Mouse (Mus musculus): ENCODE results near the gene Prm1. TPM values are rescaled to one million over a fixed set of nuclear protein-coding genes. Genes with fewer than 3 reads are reported as not detected.

Gene Prm1
- polyA plus RNA-seq, 1 experiment from 2014 or later: 0.36 TPM

GRCm38 (mm10) chr16:10777579-10778160, 28.0 kb downstream of the Prm1 start:
- no peak for ATAC-seq (ENCODE audit: borderline replicate concordance, extremely low read depth, low FRiP score, low TSS enrichment)
- no peak overlapping the region for H3K4me2 ChIP-seq
- H3K27me3 ChIP-seq: no peaks in the 10 kb centered on the region
- H3K36me3 ChIP-seq: no peaks in the 10 kb centered on the region
- H3K9me3 ChIP-seq: no peaks in the 10 kb centered on the region
- H3K4me3 ChIP-seq: no peak overlapping the region
- no peak overlapping the region for H3K27ac ChIP-seq
- peaks cover 26% of the 10 kb centered on the region for H3K4me1 ChIP-seq
- H3K9ac ChIP-seq: no peak overlapping the region
- WGBS: 59% methylated on average over 5 of the region's 5 CpGs

GRCm38 (mm10) chr16:10776322-10776721, 29.3 kb downstream of the Prm1 start:
- H3K4me3 ChIP-seq: no peak overlapping the region
- H3K27me3 ChIP-seq: no peaks in the 10 kb centered on the region
- whole genome bisulfite sequencing: 33% methylated on average over 7 of the region's 7 CpGs
- no peak overlapping the region for H3K27ac ChIP-seq
- no peak overlapping the region for H3K4me2 ChIP-seq
- peaks cover 14% of the 10 kb centered on the region for H3K4me1 ChIP-seq
- no peaks in the 10 kb centered on the region for H3K36me3 ChIP-seq
- no peak overlapping the region for H3K9ac ChIP-seq
- no peaks in the 10 kb centered on the region for H3K9me3 ChIP-seq
- no peak for ATAC-seq (ENCODE audit: borderline replicate concordance, extremely low read depth, low FRiP score, low TSS enrichment)

- H3K27ac ChIP-seq: no peak overlapping the region
- H3K9ac ChIP-seq: no peak overlapping the region
- no peaks in the 10 kb centered on the region for H3K36me3 ChIP-seq
- no peaks in the 10 kb centered on the region for H3K27me3 ChIP-seq
- WGBS: 43% methylated on average over 4 of the region's 4 CpGs
- no peak for ATAC-seq (ENCODE audit: borderline replicate concordance, extremely low read depth, low FRiP score, low TSS enrichment)
- H3K4me1 ChIP-seq: peaks cover 7% of the 10 kb centered on the region; the same call in 1 of the 2 replicates
- H3K9me3 ChIP-seq: no peaks in the 10 kb centered on the region
- H3K4me3 ChIP-seq: no peak overlapping the region
- no peak overlapping the region for H3K4me2 ChIP-seq
Measured at GRCm38 (mm10) chr16:10774726-10775125, 30.9 kb downstream of the Prm1 start.

GRCm38 (mm10) chr16:10773543-10773942, 32.1 kb downstream of the Prm1 start:
- 73% methylated on average over 8 of the region's 8 CpGs for WGBS
- H3K9ac ChIP-seq: no peak overlapping the region
- no peak overlapping the region for H3K27ac ChIP-seq
- H3K4me2 ChIP-seq: no peak overlapping the region
- H3K4me1 ChIP-seq: peaks cover 10% of the 10 kb centered on the region; the same call in 1 of the 2 replicates
- ATAC-seq (ENCODE audit: borderline replicate concordance, extremely low read depth, low FRiP score, low TSS enrichment): no peak
- H3K4me3 ChIP-seq: no peak overlapping the region
- no peaks in the 10 kb centered on the region; the same call in 1 of the 2 replicates for H3K27me3 ChIP-seq
- H3K9me3 ChIP-seq: no peaks in the 10 kb centered on the region
- H3K36me3 ChIP-seq: no peaks in the 10 kb centered on the region

- no peak overlapping the region for H3K27ac ChIP-seq
- no peak overlapping the region for H3K4me2 ChIP-seq
- H3K4me1 ChIP-seq: peaks cover 10% of the 10 kb centered on the region; the same call in 1 of the 2 replicates
- WGBS: 63% methylated on average over 19 of the region's 19 CpGs
- no peak overlapping the region for H3K9ac ChIP-seq
- H3K36me3 ChIP-seq: no peaks in the 10 kb centered on the region
- H3K4me3 ChIP-seq: no peak overlapping the region
- no peak for ATAC-seq (ENCODE audit: borderline replicate concordance, extremely low read depth, low FRiP score, low TSS enrichment)
- H3K27me3 ChIP-seq: no peaks in the 10 kb centered on the region; the same call in 1 of the 2 replicates
- no peaks in the 10 kb centered on the region for H3K9me3 ChIP-seq
Measured at GRCm38 (mm10) chr16:10771769-10772510, 33.7 kb downstream of the Prm1 start.

- peaks cover 10% of the 10 kb centered on the region; the same call in 1 of the 2 replicates for H3K4me1 ChIP-seq
- no peak overlapping the region for H3K4me3 ChIP-seq
- no peaks in the 10 kb centered on the region for H3K9me3 ChIP-seq
- H3K27me3 ChIP-seq: no peaks in the 10 kb centered on the region; the same call in 1 of the 2 replicates
- H3K27ac ChIP-seq: no peak overlapping the region
- H3K9ac ChIP-seq: no peak overlapping the region
- WGBS: 44% methylated on average over 4 of the region's 4 CpGs
- ATAC-seq (ENCODE audit: borderline replicate concordance, extremely low read depth, low FRiP score, low TSS enrichment): no peak
- no peak overlapping the region for H3K4me2 ChIP-seq
- no peaks in the 10 kb centered on the region for H3K36me3 ChIP-seq
Measured at GRCm38 (mm10) chr16:10770531-10771325, 34.9 kb downstream of the Prm1 start.

GRCm38 (mm10) chr16:10769661-10770060, 36.0 kb downstream of the Prm1 start:
- no peaks in the 10 kb centered on the region for H3K9me3 ChIP-seq
- H3K36me3 ChIP-seq: no peaks in the 10 kb centered on the region
- ATAC-seq (ENCODE audit: borderline replicate concordance, extremely low read depth, low FRiP score, low TSS enrichment): no peak
- no peak overlapping the region for H3K4me2 ChIP-seq
- H3K27me3 ChIP-seq: no peaks in the 10 kb centered on the region; the same call in 1 of the 2 replicates
- no peak overlapping the region for H3K9ac ChIP-seq
- H3K4me3 ChIP-seq: no peak overlapping the region
- no peak overlapping the region for H3K27ac ChIP-seq
- 57% methylated on average over 2 of the region's 2 CpGs for WGBS
- peaks cover 14% of the 10 kb centered on the region for H3K4me1 ChIP-seq

- H3K27ac ChIP-seq: no peak overlapping the region
- H3K9me3 ChIP-seq: no peaks in the 10 kb centered on the region
- peaks cover 20% of the 10 kb centered on the region for H3K4me1 ChIP-seq
- H3K9ac ChIP-seq: no peak overlapping the region
- no peak overlapping the region for H3K4me2 ChIP-seq
- ATAC-seq (ENCODE audit: borderline replicate concordance, extremely low read depth, low FRiP score, low TSS enrichment): no peak
- 51% methylated on average over 9 of the region's 9 CpGs for WGBS
- no peaks in the 10 kb centered on the region for H3K36me3 ChIP-seq
- H3K27me3 ChIP-seq: no peaks in the 10 kb centered on the region; the same call in 1 of the 2 replicates
- no peak overlapping the region for H3K4me3 ChIP-seq
Measured at GRCm38 (mm10) chr16:10768821-10769220, 36.8 kb downstream of the Prm1 start.

GRCm38 (mm10) chr16:10767158-10767557, 38.5 kb downstream of the Prm1 start:
- WGBS: 50% methylated on average over 4 of the region's 4 CpGs
- no peak for ATAC-seq (ENCODE audit: borderline replicate concordance, extremely low read depth, low FRiP score, low TSS enrichment)
- H3K27me3 ChIP-seq: no peaks in the 10 kb centered on the region; the same call in 1 of the 2 replicates
- no peaks in the 10 kb centered on the region for H3K36me3 ChIP-seq
- no peaks in the 10 kb centered on the region for H3K9me3 ChIP-seq
- H3K4me2 ChIP-seq: no peak overlapping the region
- no peak overlapping the region for H3K27ac ChIP-seq
- no peak overlapping the region for H3K4me3 ChIP-seq
- no peak overlapping the region for H3K9ac ChIP-seq
- H3K4me1 ChIP-seq: peaks cover 23% of the 10 kb centered on the region

- Histone ChIP-seq H3K9me3 (no peaks in the 10 kb centered on the region), H3K36me3 (no peaks in the 10 kb centered on the region), H3K4me3 (no peak overlapping the region), H3K4me1 (peaks cover 13% of the 10 kb centered on the region), H3K9ac (no peak overlapping the region), H3K27me3 (no peaks in the 10 kb centered on the region; the same call in 1 of the 2 replicates), H3K27ac (no peak overlapping the region), H3K4me2 (no peak overlapping the region)
- 14% methylated on average over 2 of the region's 2 CpGs for WGBS
- ATAC-seq (ENCODE audit: borderline replicate concordance, extremely low read depth, low FRiP score, low TSS enrichment): peak; percentile 60; the same call in 1 of the 2 replicates
Measured at GRCm38 (mm10) chr16:10764323-10764722, 41.3 kb downstream of the Prm1 start.

- no peak overlapping the region for H3K27ac ChIP-seq
- H3K4me1 ChIP-seq: peaks cover 13% of the 10 kb centered on the region
- 43% methylated on average over 6 of the region's 6 CpGs for WGBS
- H3K36me3 ChIP-seq: no peaks in the 10 kb centered on the region
- no peak overlapping the region for H3K9ac ChIP-seq
- no peaks in the 10 kb centered on the region for H3K9me3 ChIP-seq
- ATAC-seq (ENCODE audit: borderline replicate concordance, extremely low read depth, low FRiP score, low TSS enrichment): no peak
- no peak overlapping the region for H3K4me3 ChIP-seq
- no peak overlapping the region for H3K4me2 ChIP-seq
- no peaks in the 10 kb centered on the region; the same call in 1 of the 2 replicates for H3K27me3 ChIP-seq
Measured at GRCm38 (mm10) chr16:10763540-10764264, 41.9 kb downstream of the Prm1 start.

All from lung, embryonic 15.5 days (tissue).